Mouse (Mus musculus): ENCODE results near the gene Slc25a22.

DNA sequence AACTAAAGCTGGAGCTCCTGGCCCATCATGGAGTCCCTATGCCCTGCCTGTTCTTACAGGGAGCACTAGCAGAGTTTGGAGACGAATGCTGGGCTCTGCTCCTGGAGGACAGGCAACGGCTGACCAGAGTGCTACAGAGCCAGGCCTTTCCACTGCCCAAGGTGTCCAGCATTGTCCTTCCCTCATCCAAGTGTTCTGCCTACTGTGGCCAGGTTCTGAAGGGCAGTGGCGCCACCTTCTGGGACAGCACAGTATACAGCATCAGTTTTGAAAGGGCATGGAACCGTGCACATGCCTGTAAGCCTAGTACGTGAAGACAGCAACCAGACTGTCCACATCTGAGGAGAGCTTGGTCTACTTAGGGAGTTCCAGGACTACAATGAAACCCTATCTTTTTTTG is 34.4 kb downstream of the Slc25a22 start:
- TF ChIP-seq EP300 (IDR thresholded peaks at IDR 0.05; ENCODE audit: low read depth): no peak
- peak; percentile 97 for TF ChIP-seq CTCF (IDR thresholded peaks at IDR 0.05; ENCODE audit: low read depth)

All from liver, embryonic 14.5 days (tissue).